Mouse (Mus musculus) regulatory T cell (primary cell): ENCODE measurements at regions not wholly inside any gene's neighbourhood (a gene's known extent, or its start where the extent isn't known, plus 50 kb on each side); places are given as distances from the start of the nearest gene placed in this dataset.

Experiments used
- in situ Hi-C: fragments of 300-600 bp; cut with MboI, MseI; formaldehyde crosslinking; loops from one replicate; pipeline ENCODE4 v1.15.1; 2025; ENCODE audit warnings: high pct_unique_total_duplicates

DNA sequence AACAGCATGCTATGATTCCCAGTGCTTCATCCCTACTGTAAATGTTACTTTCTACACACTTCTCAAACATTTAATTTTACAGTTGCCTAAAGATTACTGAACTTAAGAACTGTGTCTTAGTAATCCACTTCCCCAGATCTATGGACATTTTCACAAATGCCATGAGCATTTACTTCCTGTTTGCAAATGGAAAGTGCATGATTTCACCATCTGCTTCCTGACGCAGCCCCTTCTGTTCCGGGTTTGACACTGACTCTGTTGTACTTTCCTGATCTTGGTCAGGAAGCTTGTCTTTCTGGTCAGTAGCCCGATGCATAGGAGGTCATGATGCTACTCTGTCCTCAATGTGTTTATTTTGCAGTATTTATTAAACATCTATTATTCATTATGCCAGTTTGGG is 493.5 kb downstream of the Htr1b start:
- in situ Hi-C loops, result no loop called here

DNA sequence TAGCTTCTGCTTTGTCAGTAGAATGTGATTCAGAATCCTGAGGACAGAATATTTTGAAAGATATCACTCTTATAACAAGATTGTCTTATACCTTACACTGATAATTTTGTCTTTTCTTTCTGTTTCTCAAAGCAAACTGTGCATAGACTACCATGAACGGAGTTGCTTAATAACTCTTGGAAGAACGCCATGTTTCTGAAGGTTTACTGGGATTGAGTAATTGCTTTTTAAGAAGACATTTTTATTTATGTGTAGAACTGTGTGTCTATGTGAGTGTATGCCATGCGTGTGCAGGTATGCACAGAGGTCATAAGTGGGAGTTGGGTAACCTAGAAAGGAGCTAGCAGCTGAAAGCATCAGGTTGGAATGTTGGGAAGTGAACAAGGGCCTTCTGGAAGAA is 497.3 kb downstream of the Htr1b start:
- in situ Hi-C loops, result no loop called here

DNA sequence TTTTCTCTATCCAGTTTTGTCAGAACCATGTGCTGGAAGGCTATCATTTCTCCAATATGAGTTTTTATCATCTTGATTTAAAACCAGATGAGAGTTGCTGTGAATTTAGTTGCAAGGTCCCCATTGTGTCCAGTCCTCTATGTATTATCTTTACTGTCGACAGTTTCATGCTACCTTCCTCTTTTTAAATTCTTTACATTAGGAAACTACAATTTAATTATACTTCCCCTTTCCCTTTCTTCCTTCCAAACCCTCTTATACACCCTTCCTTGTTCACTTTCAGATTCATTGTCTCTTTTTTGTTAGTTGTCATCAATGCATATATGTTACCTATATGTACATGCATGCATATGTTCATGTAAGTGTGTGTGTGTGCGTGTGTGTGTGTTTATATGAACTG is 520.6 kb downstream of the Htr1b start:
- in situ Hi-C loops, result no loop called here

DNA sequence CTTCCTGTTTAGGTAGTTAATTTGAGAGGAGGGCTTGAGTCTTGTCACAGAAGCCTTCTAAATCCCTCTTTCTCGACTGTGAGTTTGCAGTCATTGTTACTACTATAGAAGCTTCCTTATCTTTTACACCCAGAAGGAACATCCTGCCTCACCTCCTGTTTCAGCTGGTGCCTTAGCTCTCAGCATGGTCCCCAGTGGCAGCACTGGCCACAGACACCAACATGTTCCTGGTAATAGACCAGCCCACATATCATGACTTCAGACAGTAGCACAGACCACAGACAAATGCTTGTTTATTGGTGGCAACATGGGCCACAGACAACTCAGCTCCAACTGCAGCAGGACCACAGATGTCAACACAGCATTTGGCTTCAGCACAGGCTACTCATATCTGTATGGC is 560.4 kb downstream of the Htr1b start:
- in situ Hi-C loops, result no loop called here

DNA sequence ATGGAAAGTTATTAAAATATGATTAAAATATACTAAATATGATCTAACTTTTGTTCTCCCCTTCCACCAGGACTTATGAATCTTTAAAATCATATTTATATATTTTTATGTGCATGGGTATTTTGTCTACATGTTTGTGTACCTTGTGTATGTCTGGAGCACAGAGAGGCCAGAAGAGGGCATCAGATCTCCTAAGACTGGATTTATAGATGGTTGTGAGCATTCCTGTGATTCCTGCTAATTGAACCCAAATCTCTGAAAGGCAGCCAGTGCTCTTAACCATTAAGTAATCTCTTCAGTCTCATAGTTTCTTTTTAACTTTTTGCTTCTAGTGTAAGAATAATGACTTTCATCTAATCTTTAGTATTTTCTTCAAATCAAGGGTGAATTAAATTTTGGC is 577.2 kb upstream of the Impg1 start:
- in situ Hi-C loops, result loop anchor here (25.0 kb wide), 1 partner anchor 1495 kb away; no protein-coding TSS in a partner anchor

DNA sequence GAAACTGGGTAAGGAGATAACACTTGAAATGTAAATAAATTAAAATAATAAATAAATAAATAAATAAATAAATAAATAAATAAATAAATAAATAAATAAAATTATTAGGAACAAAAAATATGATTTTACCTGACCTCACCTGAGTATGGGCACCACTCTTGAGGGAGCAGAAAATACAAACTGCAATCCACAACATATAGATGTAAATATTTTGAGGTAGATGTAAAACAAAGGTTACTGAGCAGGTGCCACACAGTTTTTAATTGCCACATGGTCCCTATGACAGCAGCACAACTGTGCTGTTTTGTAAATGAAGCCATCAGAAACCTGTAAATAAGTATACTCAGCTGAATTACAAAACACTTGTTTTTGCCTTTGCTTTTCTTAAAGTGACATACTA is 576.7 kb upstream of the Impg1 start:
- in situ Hi-C loops, result loop anchor here (25.0 kb wide), 1 partner anchor 1495 kb away; no protein-coding TSS in a partner anchor
